Mouse (Mus musculus): ENCODE measurements at regions not wholly inside any gene's neighbourhood (a gene's known extent, or its start where the extent isn't known, plus 50 kb on each side); places are given as distances from the start of the nearest gene placed in this dataset.

GRCm38 (mm10) chr9:68115151-68115690, 275.0 kb downstream of the Vps13c start:
- Histone ChIP-seq H3K27ac (ENCODE audit: low read depth) (no peak overlapping the region), H3K4me1 (ENCODE audit: control insufficient read depth, insufficient read depth) (no peaks in the 10 kb centered on the region), H3K4me3 (ENCODE audit: low read depth, low read length) (no peak overlapping the region), H3K4me2 (ENCODE audit: low read depth, low read length) (no peak overlapping the region), H3K9ac (replicated peaks; ENCODE audit: low read depth, low read length) (no peak overlapping the region), H3K27me3 (ENCODE audit: control insufficient read depth, insufficient read depth, low read length) (no peaks in the 10 kb centered on the region), H3K9me3 (replicated peaks; ENCODE audit: control insufficient read depth, low read length) (no peaks in the 10 kb centered on the region), H3K36me3 (replicated peaks; ENCODE audit: control insufficient read depth, insufficient read depth, low read length) (no peaks in the 10 kb centered on the region)
- DNase-seq (ENCODE audit: low spot score) (no peak), ATAC-seq (ENCODE audit: insufficient read depth, low read depth) (no peak)
- WGBS: 79% methylated on average over 10 of the region's 10 CpGs
- TF ChIP-seq EP300 (IDR thresholded peaks at IDR 0.05; ENCODE audit: low read depth) (no peak), CTCF (IDR thresholded peaks at IDR 0.05; ENCODE audit: low read depth) (no peak)

DNA sequence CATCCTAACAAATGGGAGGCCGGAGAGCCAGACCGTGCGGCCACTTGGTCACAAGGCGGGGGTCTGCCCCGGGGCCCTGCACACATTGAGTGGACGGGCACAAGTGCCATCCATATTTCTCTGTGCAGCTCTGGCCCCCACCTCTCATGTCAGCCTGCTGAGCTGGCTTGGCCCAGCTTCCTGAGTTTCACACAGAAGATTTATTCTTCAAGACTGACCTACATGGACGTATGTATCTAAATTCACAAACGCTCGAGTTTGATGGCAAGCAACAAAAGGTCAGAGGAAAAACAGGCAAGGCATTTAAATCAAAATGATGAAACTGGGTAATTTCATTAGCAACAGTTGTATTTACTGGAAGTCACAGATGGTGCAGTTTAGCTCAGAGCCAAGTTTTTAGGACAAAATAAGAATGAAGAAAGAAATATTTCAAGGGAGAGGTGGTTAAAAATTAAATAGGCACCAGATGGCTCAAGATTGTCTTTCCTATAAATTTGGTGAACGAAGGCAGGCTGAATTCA, 276.1 kb downstream of the Vps13c start:
- Histone ChIP-seq H3K9me3 (replicated peaks; ENCODE audit: control insufficient read depth, low read length) (no peaks in the 10 kb centered on the region), H3K4me1 (ENCODE audit: control insufficient read depth, insufficient read depth) (no peaks in the 10 kb centered on the region), H3K36me3 (replicated peaks; ENCODE audit: control insufficient read depth, insufficient read depth, low read length) (no peaks in the 10 kb centered on the region), H3K27ac (ENCODE audit: low read depth) (no peak overlapping the region), H3K4me2 (ENCODE audit: low read depth, low read length) (no peak overlapping the region), H3K27me3 (ENCODE audit: control insufficient read depth, insufficient read depth, low read length) (no peaks in the 10 kb centered on the region), H3K9ac (replicated peaks; ENCODE audit: low read depth, low read length) (no peak overlapping the region), H3K4me3 (ENCODE audit: low read depth, low read length) (no peak overlapping the region)
- ATAC-seq (ENCODE audit: insufficient read depth, low read depth) (no peak), DNase-seq (ENCODE audit: low spot score) (no peak)
- no peak for TF ChIP-seq CTCF (IDR thresholded peaks at IDR 0.05; ENCODE audit: low read depth)
- no peak for TF ChIP-seq EP300 (IDR thresholded peaks at IDR 0.05; ENCODE audit: low read depth)
- WGBS: 80% methylated on average over 10 of the region's 10 CpGs

- no peak overlapping the region for H3K9ac ChIP-seq (replicated peaks; ENCODE audit: low read depth, low read length)
- ATAC-seq (ENCODE audit: insufficient read depth, low read depth) (no peak), DNase-seq (ENCODE audit: low spot score) (no peak)
- no peaks in the 10 kb centered on the region for H3K36me3 ChIP-seq (replicated peaks; ENCODE audit: control insufficient read depth, insufficient read depth, low read length)
- no peak overlapping the region for H3K27ac ChIP-seq (ENCODE audit: low read depth)
- no peaks in the 10 kb centered on the region for H3K27me3 ChIP-seq (ENCODE audit: control insufficient read depth, insufficient read depth, low read length)
- no peak overlapping the region for H3K4me2 ChIP-seq (ENCODE audit: low read depth, low read length)
- no peaks in the 10 kb centered on the region for H3K4me1 ChIP-seq (ENCODE audit: control insufficient read depth, insufficient read depth)
- 42% methylated on average over 2 of the region's 2 CpGs for WGBS
- no peak overlapping the region for H3K4me3 ChIP-seq (ENCODE audit: low read depth, low read length)
- no peaks in the 10 kb centered on the region for H3K9me3 ChIP-seq (replicated peaks; ENCODE audit: control insufficient read depth, low read length)
- no peak for TF ChIP-seq EP300 (IDR thresholded peaks at IDR 0.05; ENCODE audit: low read depth)
- TF ChIP-seq CTCF (IDR thresholded peaks at IDR 0.05; ENCODE audit: low read depth): no peak
Observed at GRCm38 (mm10) chr9:68118266-68118665, 278.1 kb downstream of the Vps13c start.

GRCm38 (mm10) chr9:68122266-68122665, 282.1 kb downstream of the Vps13c start:
- ATAC-seq (ENCODE audit: insufficient read depth, low read depth) (no peak), DNase-seq (ENCODE audit: low spot score) (no peak)
- H3K27me3 ChIP-seq (ENCODE audit: control insufficient read depth, insufficient read depth, low read length): no peaks in the 10 kb centered on the region
- no peak for TF ChIP-seq EP300 (IDR thresholded peaks at IDR 0.05; ENCODE audit: low read depth)
- no peak for TF ChIP-seq CTCF (IDR thresholded peaks at IDR 0.05; ENCODE audit: low read depth)
- H3K9me3 ChIP-seq (replicated peaks; ENCODE audit: control insufficient read depth, low read length): no peaks in the 10 kb centered on the region
- no peaks in the 10 kb centered on the region for H3K36me3 ChIP-seq (replicated peaks; ENCODE audit: control insufficient read depth, insufficient read depth, low read length)
- no peak overlapping the region for H3K27ac ChIP-seq (ENCODE audit: low read depth)
- no peak overlapping the region for H3K4me2 ChIP-seq (ENCODE audit: low read depth, low read length)
- H3K4me1 ChIP-seq (ENCODE audit: control insufficient read depth, insufficient read depth): no peaks in the 10 kb centered on the region
- H3K4me3 ChIP-seq (ENCODE audit: low read depth, low read length): no peak overlapping the region
- 30% methylated on average over 3 of the region's 3 CpGs for WGBS
- H3K9ac ChIP-seq (replicated peaks; ENCODE audit: low read depth, low read length): no peak overlapping the region

- Histone ChIP-seq H3K4me1 (ENCODE audit: control insufficient read depth, insufficient read depth) (no peaks in the 10 kb centered on the region; the same call in 1 of the 2 replicates), H3K9me3 (replicated peaks; ENCODE audit: control insufficient read depth, low read length) (no peaks in the 10 kb centered on the region), H3K4me3 (ENCODE audit: low read depth, low read length) (no peak overlapping the region), H3K27me3 (ENCODE audit: control insufficient read depth, insufficient read depth, low read length) (no peaks in the 10 kb centered on the region), H3K4me2 (ENCODE audit: low read depth, low read length) (no peak overlapping the region), H3K36me3 (replicated peaks; ENCODE audit: control insufficient read depth, insufficient read depth, low read length) (no peaks in the 10 kb centered on the region), H3K9ac (replicated peaks; ENCODE audit: low read depth, low read length) (no peak overlapping the region), H3K27ac (ENCODE audit: low read depth) (no peak overlapping the region)
- DNase-seq (ENCODE audit: low spot score) (peak; percentile 7), ATAC-seq (ENCODE audit: insufficient read depth, low read depth) (no peak)
- no peak for TF ChIP-seq EP300 (IDR thresholded peaks at IDR 0.05; ENCODE audit: low read depth)
- TF ChIP-seq CTCF (IDR thresholded peaks at IDR 0.05; ENCODE audit: low read depth): no peak
Observed at GRCm38 (mm10) chr9:68131263-68131662, 291.1 kb downstream of the Vps13c start.

- no peaks in the 10 kb centered on the region for H3K27me3 ChIP-seq (ENCODE audit: control insufficient read depth, insufficient read depth, low read length)
- no peak overlapping the region for H3K4me3 ChIP-seq (ENCODE audit: low read depth, low read length)
- WGBS: 43% methylated on average over 2 of the region's 2 CpGs
- H3K9me3 ChIP-seq (replicated peaks; ENCODE audit: control insufficient read depth, low read length): no peaks in the 10 kb centered on the region
- ATAC-seq (ENCODE audit: insufficient read depth, low read depth): no peak
- H3K4me1 ChIP-seq (ENCODE audit: control insufficient read depth, insufficient read depth): no peaks in the 10 kb centered on the region; the same call in 1 of the 2 replicates
- no peak overlapping the region for H3K27ac ChIP-seq (ENCODE audit: low read depth)
- no peak overlapping the region for H3K4me2 ChIP-seq (ENCODE audit: low read depth, low read length)
- TF ChIP-seq CTCF (IDR thresholded peaks at IDR 0.05; ENCODE audit: low read depth) (no peak), EP300 (IDR thresholded peaks at IDR 0.05; ENCODE audit: low read depth) (no peak)
- no peaks in the 10 kb centered on the region for H3K36me3 ChIP-seq (replicated peaks; ENCODE audit: control insufficient read depth, insufficient read depth, low read length)
- no peak for DNase-seq (ENCODE audit: low spot score)
- no peak overlapping the region for H3K9ac ChIP-seq (replicated peaks; ENCODE audit: low read depth, low read length)
Observed at GRCm38 (mm10) chr9:68135446-68136050, 295.4 kb downstream of the Vps13c start.

Measured in heart, postnatal 0 days (tissue).